Mouse (Mus musculus) heart, postnatal 0 days (tissue): ENCODE data around the gene Actbl2. TPM values are rescaled to one million over a fixed set of nuclear protein-coding genes. Genes with fewer than 3 reads are reported as not detected.

Source experiments
- ATAC-seq: fragments of 200-750 bp; cut with Nextera tagmentation; 2 replicates; pipeline ENCODE4 v1.8.0; 2017; ENCODE audit warnings: low read depth, moderate number of reproducible peaks, moderate library complexity; ENCODE audit not compliant: insufficient read depth
- DNase-seq: peaks from one replicate; pipeline ENCODE4 v3.0.0-alpha.2; 2016; ENCODE audit warnings: low spot score
- H3K27ac ChIP-seq: fragments of 300-500 bp; sonication (generic); 2 replicates; pipeline ENCODE4 v1.5.1; 2014; ENCODE audit warnings: low read depth, mild to moderate bottlenecking
- H3K27me3 ChIP-seq: fragments of 300-500 bp; sonication (generic); 2 replicates; pipeline ENCODE4 v1.6.1; 2014; ENCODE audit warnings: low read length, mixed read lengths; ENCODE audit not compliant: control insufficient read depth, insufficient read depth
- H3K36me3 ChIP-seq: fragments of 300-500 bp; sonication (generic); replicated peaks from 2 replicates; pipeline ENCODE4 v1.6.1; 2014; ENCODE audit warnings: low read length, mixed read lengths; ENCODE audit not compliant: control insufficient read depth, insufficient read depth
- H3K4me1 ChIP-seq: fragments of 300-500 bp; sonication (generic); 2 replicates; pipeline ENCODE4 v1.6.1; 2014; ENCODE audit warnings: antibody characterized with exemption; ENCODE audit not compliant: control insufficient read depth, insufficient read depth
- H3K4me2 ChIP-seq: fragments of 300-500 bp; sonication (generic); 2 replicates; pipeline ENCODE4 v1.6.1; 2014; ENCODE audit warnings: low read depth, mild to moderate bottlenecking, low read length, moderate library complexity
- H3K4me3 ChIP-seq: fragments of 300-500 bp; sonication (generic); 2 replicates; pipeline ENCODE4 v1.5.1; 2014; ENCODE audit warnings: low read depth, low read length
- H3K9ac ChIP-seq: fragments of 300-500 bp; sonication (generic); replicated peaks from 2 replicates; pipeline ENCODE4 v1.6.1; 2014; ENCODE audit warnings: low read depth, low read length, mixed read lengths
- H3K9me3 ChIP-seq: fragments of 300-500 bp; sonication (generic); replicated peaks from 2 replicates; pipeline ENCODE4 v1.6.1; 2016; ENCODE audit warnings: low read length; ENCODE audit not compliant: control insufficient read depth
- CTCF ChIP-seq: IDR thresholded peaks from 2 replicates; pipeline ENCODE4 v1.5.1; 2016; ENCODE audit warnings: antibody characterized with exemption, control low read depth, low read depth
- EP300 ChIP-seq: IDR thresholded peaks from 2 replicates; pipeline ENCODE4 v1.6.1; 2016; ENCODE audit warnings: antibody characterized with exemption, low read depth
- WGBS: fragments of 180-500 bp; shearing (Covaris S2); extraction: QIAGEN DNeasy Blood & Tissue Kit; methylation state at CpG from one replicate; pipeline ENCODE4 v1.1.7; 2014; 5-methylcytosine and 5-hydroxymethylcytosine counted together
- polyA plus RNA-seq: library from polyadenylated mRNA; unstranded; fragments of >200 nt; fragmentation: Nextera tagmentation; extraction: Ambion mirVana; gene quantifications from 2 replicates; pipeline ENCODE4 v1.2.1, GENCODE M21; 2015
- total RNA-seq: library from RNA; depleted of rRNA; stranded (reverse); fragments of >200 nt; gene quantifications from 2 replicates; pipeline ENCODE4 v1.2.3, GENCODE M21; 2014; ENCODE audit warnings: low replicate concordance

Gene Actbl2
- total and polyA plus RNA-seq, 2 experiments from 2014 or later: not detected

DNA sequence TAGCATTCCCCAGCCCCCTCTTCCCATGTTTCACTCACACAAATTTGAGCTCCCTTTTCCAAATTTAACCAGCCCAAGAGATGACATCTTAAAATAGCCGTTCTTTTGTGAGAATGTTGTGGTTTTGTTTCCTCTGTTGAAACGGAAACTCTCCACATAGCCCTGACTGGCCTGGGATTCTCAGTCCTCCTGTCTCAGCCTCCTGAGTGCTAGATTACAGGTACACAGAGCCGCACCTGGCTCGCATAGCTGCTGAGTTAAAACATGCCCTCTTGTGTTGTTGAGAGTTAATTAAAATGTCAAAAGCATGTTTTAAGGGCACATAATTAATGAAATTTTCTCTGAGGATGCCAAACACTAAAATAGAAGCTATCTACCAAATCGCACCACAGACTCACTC, 3.7 kb upstream of the Actbl2 start:
- Histone ChIP-seq H3K9me3 (no peaks in the 10 kb centered on the region), H3K4me2 (no peak overlapping the region), H3K36me3 (no peaks in the 10 kb centered on the region), H3K27me3 (no peaks in the 10 kb centered on the region), H3K4me3 (no peak overlapping the region), H3K27ac (no peak overlapping the region), H3K9ac (no peak overlapping the region), H3K4me1 (no peaks in the 10 kb centered on the region)
- TF ChIP-seq EP300 (no peak), CTCF (no peak)
- 63% methylated on average over 5 of the region's 5 CpGs for WGBS
- ATAC-seq (no peak), DNase-seq (no peak)

DNA sequence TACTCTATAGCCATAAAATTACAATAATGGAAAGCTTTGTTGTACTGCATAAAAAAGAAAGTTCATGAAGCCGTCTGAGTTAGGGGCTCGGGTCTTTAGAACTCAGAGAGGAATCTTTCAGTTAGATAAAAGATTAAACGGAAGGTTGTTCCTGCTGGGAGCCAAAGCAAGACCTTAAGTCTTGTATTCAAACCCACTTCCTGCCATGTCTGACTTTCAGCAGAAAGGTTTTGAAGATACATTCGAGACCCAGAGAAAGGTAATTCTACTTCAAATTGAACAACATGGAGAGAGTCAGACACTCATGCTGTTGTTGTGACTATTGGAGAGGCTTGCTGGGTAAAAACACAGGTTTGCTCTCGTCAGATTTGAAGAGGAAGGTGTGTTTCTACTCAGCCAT, 3.0 kb upstream of the Actbl2 start:
- no peak for TF ChIP-seq EP300
- TF ChIP-seq CTCF: no peak
- Histone ChIP-seq H3K4me2 (no peak overlapping the region), H3K4me3 (no peak overlapping the region), H3K9ac (no peak overlapping the region), H3K27me3 (no peaks in the 10 kb centered on the region), H3K27ac (no peak overlapping the region), H3K9me3 (no peaks in the 10 kb centered on the region), H3K36me3 (no peaks in the 10 kb centered on the region), H3K4me1 (no peaks in the 10 kb centered on the region)
- DNase-seq (no peak), ATAC-seq (no peak)
- 53% methylated on average over 5 of the region's 5 CpGs for WGBS

DNA sequence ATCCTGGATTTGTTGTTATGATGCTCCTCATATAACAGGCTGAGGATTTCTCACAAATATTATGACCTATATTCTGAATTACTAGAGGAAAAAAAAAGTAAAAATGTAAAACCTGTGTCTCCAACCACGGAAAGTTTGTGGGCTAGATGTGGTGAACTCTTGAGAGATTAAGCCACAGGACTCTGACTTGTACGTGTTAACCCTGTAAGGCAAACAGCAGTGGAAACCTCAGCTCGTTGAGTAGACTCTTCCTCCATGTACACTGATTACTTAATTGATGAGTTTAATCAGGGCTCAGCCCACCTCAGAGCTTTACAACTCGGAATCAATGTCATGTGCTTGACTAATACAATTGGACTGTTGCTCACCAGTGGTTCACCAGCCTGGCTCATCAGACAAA, 3.2 kb downstream of the Actbl2 start:
- DNase-seq (no peak), ATAC-seq (no peak)
- Histone ChIP-seq H3K36me3 (no peaks in the 10 kb centered on the region), H3K27me3 (no peaks in the 10 kb centered on the region), H3K4me3 (no peak overlapping the region), H3K4me1 (no peaks in the 10 kb centered on the region), H3K27ac (no peak overlapping the region), H3K9ac (no peak overlapping the region), H3K4me2 (no peak overlapping the region), H3K9me3 (no peaks in the 10 kb centered on the region)
- 71% methylated on average over 4 of the region's 4 CpGs for WGBS
- TF ChIP-seq EP300 (no peak), CTCF (no peak)

DNA sequence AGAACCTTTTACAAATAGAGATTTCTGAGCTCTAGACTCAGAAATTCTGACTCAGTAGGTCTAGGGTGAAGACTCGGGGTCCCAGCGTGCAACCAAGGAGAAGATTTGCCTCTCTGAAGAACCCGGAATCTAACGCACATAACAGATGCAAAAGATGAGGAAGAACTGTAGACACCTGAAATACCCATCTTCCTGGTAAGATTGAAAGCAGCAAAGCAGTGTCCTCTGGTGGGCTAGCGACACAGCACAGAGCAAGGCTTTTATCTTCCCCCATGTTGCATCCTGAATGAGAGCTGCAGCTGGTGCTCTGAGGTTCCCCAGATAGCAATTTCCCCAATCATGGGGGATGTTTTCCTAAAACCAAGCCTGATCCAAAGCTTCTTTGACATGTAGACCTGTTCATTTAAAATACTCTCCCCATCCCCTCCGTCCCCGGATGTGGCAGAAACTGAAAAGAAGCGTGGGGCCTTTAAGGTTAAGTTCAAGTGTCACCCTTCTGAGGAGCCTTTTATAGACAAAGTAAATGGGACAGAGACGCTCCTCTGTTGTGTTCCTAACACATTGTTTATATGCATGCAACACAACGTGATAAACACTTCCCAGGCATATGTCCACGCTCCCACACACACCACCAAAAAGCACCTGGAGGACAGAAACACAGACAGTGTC, 3.7 kb downstream of the Actbl2 start:
- TF ChIP-seq EP300 (no peak), CTCF (no peak)
- H3K9ac ChIP-seq: no peak overlapping the region
- H3K27me3 ChIP-seq: no peaks in the 10 kb centered on the region
- H3K36me3 ChIP-seq: no peaks in the 10 kb centered on the region
- H3K4me3 ChIP-seq: no peak overlapping the region
- no peaks in the 10 kb centered on the region for H3K4me1 ChIP-seq
- no peaks in the 10 kb centered on the region for H3K9me3 ChIP-seq
- no peak overlapping the region for H3K27ac ChIP-seq
- no peak for ATAC-seq
- no peak overlapping the region for H3K4me2 ChIP-seq
- DNase-seq: no peak
- WGBS: 77% methylated on average over 11 of the region's 11 CpGs

DNA sequence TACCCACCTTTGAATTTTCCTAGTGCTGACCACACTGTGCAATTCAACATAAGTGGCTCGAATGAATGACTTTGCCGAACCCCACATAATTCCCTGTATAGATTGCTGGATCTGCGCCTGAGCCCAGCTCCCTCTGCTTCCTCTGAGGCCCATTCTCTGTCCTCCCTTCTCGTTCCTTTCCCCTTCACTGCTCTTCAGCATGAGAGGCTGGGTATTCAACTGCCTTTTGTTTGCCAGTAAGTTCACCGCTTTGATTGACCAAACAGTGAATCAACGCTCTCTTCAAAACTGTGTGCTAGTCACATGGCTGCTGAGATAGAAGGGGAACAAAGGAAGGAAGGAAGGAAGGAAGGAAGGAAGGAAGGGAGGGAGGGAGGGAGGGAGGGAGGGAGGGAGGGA, 4.3 kb downstream of the Actbl2 start:
- H3K9me3 ChIP-seq: no peaks in the 10 kb centered on the region
- H3K36me3 ChIP-seq: no peaks in the 10 kb centered on the region
- no peak for TF ChIP-seq EP300
- no peak for TF ChIP-seq CTCF
- H3K4me1 ChIP-seq: no peaks in the 10 kb centered on the region
- H3K4me3 ChIP-seq: no peak overlapping the region
- no peaks in the 10 kb centered on the region for H3K27me3 ChIP-seq
- WGBS: 70% methylated on average over 6 of the region's 6 CpGs
- H3K27ac ChIP-seq: no peak overlapping the region
- DNase-seq: no peak
- no peak for ATAC-seq
- no peak overlapping the region for H3K4me2 ChIP-seq
- H3K9ac ChIP-seq: no peak overlapping the region

DNA sequence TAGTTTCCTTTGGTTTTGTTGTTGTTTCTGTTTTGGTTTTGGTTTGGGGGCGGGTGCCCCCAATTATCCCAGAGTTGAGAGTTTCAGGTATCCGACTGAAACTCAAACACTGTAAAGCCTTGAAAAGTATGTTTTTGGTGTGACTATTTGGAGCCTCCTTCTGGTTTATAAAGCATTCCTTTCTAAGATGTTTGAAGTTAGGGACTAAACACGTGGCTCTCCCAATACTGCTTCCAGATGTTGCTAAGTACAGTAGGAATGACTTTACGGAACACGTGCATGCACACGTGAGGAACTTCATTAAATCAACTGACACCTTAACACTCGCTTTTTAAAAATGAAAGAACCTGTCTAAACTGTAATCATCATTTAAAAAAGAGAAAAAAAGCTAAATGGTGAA, 4.9 kb downstream of the Actbl2 start:
- WGBS: 80% methylated on average over 7 of the region's 7 CpGs
- TF ChIP-seq EP300 (no peak), CTCF (no peak)
- ATAC-seq: no peak
- no peaks in the 10 kb centered on the region for H3K36me3 ChIP-seq
- no peak overlapping the region for H3K4me2 ChIP-seq
- H3K9me3 ChIP-seq: no peaks in the 10 kb centered on the region
- no peaks in the 10 kb centered on the region for H3K27me3 ChIP-seq
- no peak overlapping the region for H3K27ac ChIP-seq
- no peak overlapping the region for H3K4me3 ChIP-seq
- H3K9ac ChIP-seq: no peak overlapping the region
- H3K4me1 ChIP-seq: no peaks in the 10 kb centered on the region
- no peak for DNase-seq
